Mouse (Mus musculus) E14TG2a.4 (cell line): ENCODE data around the gene Epn2.

ENCODE experiments used
- CTCF ChIP-seq: conservative IDR thresholded peaks from 2 replicates; pipeline ENCODE4 v1.5.1; 2014; ENCODE audit warnings: low read length
- POU5F1 ChIP-seq: IDR thresholded peaks from 2 replicates; pipeline ENCODE4 v1.6.1; 2014; ENCODE audit warnings: low read length, borderline replicate concordance

GRCm38 (mm10) chr11:61535530-61535929, 44.0 kb downstream of the Epn2 start:
- TF ChIP-seq CTCF (no peak), POU5F1 (no peak)
